Mouse (Mus musculus) G1E-ER4 (cell line): ENCODE results near the gene Scube3. TPM values are rescaled to one million over a fixed set of nuclear protein-coding genes. Genes with fewer than 3 reads are reported as not detected.

Source experiments
- GATA1 ChIP-seq: IDR thresholded peaks from one replicate; pipeline ENCODE4 v1.8.0; 2012; ENCODE audit warnings: low read length, inconsistent platforms
- polyA plus RNA-seq: library from polyadenylated mRNA; stranded (reverse); fragments of >175 nt; gene quantifications from 2 replicates; pipeline ENCODE4 v1.2.3, GENCODE M21; 2012

Scube3 gene
- polyA plus RNA-seq, 1 experiment: not detected

DNA sequence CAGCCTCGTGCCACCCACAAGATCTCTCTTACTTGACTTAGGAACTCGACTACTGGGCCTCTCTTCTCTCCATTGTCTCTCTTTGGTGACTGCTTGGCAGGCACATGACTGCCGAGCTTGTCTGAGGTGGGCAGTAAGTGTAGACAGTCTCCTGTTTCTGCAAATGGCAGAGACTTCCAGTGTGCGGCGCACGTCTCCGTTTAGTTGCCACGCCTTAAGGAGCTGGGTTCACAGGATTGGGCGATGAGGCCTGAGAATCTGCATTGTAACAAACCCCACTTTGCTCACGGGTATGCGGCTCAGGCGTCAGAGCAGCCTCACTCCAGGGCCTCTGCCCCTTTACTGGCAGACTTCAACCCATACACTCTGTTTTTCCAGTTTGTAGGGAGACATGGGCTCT is 8.5 kb downstream of the Scube3 start:
- no peak for TF ChIP-seq GATA1

DNA sequence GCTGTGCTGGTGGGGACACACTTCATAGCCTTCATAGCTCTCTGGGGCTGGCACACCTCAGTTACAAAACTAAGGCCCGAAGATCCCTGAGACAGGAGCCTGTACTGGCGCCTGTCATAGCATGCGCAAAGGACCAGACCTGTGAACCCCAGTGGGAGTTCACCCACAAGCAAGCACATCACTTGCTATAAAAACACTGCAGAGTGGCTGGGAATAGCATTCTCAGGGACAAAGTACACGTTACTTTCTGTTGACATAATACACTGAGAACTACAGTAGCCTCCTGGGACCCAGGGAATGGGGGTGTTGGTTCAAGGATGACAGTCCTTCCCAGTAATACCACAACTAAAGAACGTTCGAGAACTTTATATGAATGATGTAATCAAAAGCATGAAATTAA is 11.2 kb downstream of the Scube3 start:
- no peak for TF ChIP-seq GATA1

DNA sequence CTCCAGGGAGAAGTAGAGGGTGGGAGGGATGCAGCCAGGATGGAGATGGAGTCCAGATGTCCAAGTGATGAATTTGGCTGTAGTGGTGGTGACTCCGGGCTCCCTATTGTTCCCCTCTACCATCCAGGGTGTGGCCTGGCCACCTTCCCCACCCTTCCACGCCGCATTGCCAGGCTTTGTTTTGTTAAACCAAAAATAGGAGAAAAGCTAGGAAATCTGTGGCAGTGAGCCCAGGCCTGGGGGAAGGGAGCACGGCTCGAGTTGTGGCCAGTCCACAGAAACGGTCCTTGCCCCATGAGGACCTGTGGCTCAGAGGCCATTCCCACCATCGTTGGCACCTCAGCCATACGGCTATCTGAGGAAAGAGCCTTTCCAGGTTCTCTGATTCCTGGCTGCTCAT is 13.0 kb downstream of the Scube3 start:
- no peak for TF ChIP-seq GATA1

DNA sequence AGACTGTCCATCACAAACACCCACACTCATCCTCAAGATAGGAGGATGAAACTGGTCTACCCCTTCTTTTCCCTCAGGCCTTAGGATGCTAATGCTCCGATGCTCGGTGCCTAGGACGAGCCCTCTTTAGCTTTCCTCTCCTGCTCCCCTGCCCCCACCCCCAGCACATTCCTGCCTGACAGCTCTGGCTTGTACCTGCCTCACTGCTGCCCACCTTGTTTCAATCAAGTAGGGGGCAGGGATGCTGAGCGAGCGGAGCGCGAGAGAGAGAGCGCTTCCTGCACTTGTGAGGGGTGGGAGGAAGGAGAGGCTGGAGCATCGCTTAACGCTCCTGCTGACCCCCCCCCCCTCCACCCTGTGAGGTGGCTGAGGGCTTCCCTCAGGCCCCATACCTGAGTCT is 18.4 kb downstream of the Scube3 start:
- no peak for TF ChIP-seq GATA1

DNA sequence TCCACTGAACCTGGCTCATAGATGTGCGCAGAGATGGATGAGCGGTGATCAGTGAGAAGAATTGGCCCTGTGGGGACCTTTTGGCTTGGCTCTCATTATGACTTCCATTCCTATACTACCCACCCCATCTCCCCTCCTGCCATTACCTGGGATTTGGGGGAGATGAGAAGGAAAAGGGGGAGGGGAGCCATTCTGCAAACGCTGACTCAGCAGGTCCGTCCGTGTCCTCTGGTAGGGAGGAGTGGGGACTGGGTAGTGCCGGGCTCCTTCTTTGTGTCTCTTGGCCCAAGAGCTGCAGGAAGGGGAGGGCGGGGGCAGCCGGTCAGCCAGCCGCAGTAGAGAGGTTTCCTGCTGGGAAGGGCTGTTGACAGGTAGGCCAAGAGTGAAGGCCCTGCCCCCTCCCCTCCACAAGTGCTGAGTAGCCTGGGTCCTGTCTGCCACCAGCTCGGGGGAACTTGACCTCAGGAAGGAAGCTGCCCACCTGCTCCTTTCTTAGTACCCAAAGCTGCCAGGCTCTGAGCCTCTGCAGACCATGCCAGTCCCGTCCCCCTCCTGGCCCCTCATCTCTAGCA is 19.5 kb downstream of the Scube3 start:
- TF ChIP-seq GATA1: no peak

DNA sequence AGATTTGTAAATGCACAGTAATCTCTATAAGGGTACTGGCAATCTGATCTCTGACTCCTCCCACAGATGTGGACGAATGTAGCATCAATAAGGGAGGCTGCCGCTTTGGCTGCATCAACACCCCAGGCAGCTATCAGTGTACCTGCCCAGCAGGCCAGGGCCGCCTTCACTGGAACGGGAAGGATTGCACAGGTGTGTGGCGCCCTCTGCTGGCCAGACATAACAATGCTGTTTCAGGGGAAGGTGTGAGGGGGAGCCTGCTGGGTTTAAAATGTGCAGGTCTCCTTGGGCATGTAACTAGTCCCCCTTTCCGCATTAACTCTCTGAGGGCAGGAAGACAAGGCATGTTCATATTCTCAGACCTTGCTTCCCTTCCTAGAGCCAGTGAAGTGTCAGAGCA is 21.7 kb downstream of the Scube3 start:
- TF ChIP-seq GATA1: no peak

DNA sequence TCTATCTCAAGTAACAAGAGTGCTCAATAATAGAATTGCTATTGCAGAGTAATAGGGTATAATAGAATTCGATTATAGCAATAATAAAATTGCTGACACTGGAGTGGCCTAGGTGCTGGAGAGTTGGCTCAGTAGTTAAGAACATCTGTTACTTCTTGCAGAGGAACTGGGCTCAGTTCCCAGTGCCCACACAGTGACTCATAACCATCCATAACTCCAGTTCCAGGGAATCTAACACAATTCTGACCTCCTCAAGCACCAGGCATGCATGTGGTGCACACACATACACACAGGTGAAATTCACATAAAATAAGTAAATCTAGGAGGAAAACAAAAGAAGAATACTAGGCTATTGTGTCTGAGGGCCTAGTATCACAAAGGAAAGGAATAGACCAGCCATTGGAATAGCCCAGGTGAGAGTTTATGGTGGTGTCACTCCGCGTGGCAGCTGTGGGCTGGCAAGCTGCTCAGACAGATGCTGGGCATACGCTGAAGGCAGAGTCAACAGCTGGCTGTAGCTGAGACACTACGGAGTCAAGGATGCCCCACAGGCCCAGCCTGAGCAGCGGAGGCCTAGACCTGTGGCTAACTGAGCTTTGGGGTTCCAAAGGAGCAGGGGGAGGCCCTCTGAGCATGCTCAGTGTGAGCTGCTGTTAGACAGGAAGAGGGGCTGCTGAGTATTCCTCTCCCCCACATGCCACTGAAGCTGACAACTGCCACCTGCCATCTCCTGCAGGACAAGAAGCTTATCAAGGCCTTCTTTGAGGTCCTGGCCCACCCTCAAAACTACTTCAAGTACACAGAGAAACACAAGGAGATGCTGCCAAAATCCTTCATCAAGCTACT is 28.7 kb downstream of the Scube3 start:
- TF ChIP-seq GATA1: no peak

DNA sequence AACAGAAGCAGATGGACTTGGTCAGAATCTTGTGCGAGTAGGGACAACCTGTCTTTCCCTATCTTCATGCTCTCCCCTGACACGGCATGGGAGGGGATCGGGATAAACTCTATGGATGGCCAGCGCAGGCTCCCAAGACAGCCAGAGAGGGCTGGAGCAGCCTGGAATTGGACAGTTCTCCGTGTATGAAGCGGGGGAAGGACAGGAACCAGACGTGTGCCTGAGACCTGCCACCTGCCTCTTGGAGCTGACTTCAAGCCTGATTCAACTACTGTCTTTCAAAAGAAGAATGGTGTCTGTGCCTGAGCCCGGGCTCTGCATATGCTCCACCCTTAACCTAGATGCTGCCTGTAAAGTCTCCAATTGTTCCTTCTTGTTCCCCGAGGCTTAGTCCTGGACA is 30.7 kb downstream of the Scube3 start:
- TF ChIP-seq GATA1: no peak

DNA sequence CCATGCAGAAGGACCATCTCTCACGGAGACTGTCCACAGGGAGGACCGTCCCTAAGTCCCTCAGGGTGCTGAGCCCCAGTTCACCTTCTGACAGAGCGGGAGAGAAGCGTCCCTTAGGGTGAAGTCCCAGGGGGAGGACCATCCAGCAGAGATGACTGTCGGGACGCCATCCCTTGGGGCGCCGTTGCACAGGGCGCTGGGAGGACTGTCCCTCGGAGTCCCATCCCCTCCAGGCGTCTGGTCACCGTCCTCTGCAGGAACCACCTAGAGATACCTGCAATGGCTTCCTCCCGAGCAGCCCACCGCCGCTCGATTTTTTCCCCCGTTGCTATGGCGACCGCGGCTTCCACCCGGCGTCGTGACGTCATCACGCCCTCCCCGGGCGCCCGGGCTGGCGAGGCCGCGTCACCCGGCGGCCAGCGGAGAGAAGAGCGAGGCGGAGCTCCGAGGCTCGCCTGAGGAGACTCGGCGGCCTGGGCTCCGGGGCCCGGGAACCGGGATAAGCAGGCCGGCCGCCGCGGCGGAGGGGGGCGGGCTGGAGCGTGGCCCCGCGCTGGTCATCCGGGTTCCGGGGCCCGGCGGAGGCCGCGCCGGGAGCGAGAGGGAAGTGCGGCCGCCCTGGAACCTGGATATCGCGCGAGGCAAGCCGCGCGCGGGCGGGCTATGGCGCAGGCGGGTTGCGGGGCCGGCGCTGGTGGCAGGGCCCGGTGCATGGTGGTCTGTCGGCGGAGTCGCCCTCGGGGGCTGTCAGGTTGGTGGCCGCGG is 35.0 kb downstream of the Scube3 start, which contains the start of gene Zfp523:
Gene Zfp523 (plus strand): TSS at position 355 of the 765 bp plus-strand sequence.
- no peak for TF ChIP-seq GATA1

DNA sequence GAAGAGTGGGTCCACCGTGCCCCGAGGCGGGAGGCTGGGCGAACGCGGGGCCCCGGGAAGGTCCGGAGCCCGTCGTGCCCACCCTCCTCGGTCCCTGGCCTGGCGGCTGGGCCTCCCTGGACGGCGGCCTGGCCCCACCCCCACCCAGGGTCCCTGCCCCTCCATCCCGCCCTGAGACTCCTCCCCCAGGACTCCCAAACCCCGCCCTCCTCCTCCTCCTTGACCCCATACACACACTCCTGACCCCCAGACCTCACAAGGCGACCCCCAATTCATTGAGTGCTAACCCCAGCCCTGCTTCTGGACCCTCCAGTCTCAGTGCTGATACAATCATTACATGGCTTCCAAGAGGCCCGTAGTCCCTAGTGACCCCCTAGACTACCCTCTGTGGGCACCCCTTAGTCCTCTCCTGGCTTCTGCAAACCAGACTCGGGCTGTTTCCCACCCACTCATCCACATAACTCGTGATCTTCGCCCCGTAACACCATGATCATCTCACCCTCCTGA is 35.7 kb downstream of the Scube3 start:
- no peak for TF ChIP-seq GATA1

DNA sequence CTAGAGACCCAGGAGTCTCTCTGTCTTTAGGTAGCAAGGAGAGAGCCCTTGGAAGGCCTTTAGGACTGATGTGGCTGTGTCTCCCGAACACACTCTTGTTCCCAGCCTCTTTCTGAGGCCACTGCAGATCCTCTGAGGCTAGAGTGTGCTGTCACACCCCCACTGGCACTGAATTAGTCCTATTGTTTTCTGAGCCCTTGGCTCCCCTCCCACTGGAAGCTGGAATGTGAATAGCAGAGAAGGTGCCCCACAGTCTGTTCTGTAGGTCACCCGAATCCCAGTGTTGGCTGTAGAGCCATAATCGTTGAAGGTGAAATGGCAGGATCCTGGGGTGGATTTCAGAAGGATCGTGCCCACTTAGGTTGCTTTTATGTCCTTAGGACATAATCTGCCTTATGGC is 38.4 kb downstream of the Scube3 start:
- TF ChIP-seq GATA1: no peak

DNA sequence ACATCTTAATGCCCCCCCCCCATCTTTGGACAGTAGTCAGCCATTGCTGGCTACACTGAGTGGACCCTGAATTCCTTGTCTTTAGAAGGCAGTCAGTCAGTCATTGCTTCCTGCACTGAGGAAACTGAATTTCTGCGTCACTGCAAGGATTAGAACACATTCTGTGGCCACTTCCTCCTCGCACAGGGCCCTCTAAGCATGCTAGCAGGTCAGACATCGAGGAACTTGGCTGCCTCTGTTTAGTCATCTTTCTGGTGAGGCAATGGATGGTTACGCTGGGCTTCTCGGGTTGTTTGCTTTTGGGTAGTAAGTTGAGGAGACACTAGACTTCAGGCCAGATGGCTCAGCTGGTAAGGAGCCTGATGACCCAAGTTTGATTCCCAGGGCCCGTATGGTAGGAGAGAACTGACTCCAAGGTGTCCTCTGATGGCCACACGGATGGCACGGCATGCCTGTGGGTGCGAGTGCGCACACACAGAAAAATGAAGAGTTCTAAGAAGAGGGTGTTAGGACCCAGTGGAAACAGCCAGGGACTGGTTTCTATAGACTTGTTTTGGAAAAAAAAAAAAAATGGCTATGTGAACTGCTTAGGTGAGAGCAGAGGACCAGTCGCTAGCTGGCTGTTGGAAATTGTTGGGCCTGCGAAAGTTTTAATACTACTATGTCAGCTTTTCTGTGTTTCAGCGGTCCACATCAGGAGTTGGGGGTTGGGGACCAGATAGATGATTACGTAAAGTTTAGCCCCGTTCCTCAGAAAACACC is 39.0 kb downstream of the Scube3 start:
- TF ChIP-seq GATA1: no peak

DNA sequence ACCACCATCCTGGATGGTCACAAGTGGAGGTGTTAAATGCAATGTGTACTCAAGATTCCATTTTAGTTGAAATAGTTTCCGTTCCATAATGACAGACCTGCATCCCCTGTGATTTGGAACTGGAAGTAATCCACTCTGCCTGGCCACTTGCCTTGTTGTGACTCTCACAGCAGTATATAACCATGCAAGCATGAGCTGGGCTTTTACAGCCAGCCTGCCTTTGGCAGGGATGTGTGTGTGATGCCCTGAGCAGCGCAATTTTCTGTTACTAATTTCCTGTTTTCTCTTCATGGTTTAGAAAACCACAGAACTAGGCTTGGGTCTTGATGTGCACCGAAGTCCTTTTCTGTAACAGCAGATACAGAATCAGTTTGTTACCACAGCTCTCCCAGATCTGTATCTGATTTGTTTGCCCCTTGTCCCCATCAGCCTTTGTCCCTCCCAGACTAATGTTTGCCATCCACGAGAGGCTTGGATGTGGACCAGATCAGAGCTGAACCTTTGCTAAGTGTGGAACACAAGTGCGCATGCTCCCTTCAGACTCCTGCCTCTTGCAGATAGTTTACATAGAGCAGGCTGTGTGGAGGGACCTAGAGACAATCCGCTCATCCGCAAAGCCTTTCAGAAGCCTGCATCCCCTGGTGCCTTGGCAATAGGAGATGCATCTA is 43.2 kb downstream of the Scube3 start:
- TF ChIP-seq GATA1: no peak

DNA sequence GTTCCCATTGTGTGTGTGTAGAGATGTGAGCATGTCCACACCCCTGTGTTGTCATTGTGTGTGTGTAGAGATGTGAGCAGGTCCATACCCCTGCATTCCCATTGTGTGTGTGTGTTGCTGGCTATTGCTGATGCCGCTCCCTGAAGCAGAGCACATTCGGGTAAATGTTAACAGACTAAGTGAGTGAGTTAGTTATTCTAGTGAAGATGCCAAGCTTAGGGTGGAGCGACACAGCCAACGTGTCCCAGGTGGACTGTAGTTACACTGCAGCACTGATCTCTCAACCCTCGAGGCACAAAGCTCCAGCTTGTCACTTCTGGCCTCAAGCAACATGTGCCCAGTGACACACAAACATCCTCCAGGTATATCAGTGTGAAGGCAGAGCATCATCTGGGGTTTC is 46.4 kb downstream of the Scube3 start:
- TF ChIP-seq GATA1: no peak

DNA sequence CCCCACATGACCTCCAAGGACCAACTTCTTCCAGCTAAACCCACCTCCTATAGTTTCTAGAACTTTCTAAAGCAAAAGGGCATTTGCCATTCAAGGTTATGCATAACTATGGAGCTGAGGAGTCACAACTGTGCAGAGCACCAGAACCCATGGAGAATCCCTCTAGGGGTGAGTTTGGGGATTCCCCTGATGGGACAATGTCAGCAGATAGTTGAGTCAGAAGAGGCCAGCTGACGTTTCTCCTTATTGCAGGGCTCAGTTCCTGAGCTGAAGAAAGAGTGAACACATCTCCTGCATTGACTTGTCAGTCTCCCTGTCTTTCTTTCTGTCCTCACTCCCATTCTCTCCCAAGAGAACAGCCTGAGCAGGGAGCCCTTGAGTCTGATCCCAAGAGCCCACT is 50.8 kb downstream of the Scube3 start:
- TF ChIP-seq GATA1: no peak
